ENCODE assay signal across 11 mouse cellular contexts in genomic region chr12:43827296-43827695, GRCm38 (mm10).
A peak's percentile ranks its signal among the peaks of the same experiment; 100 is the strongest.
DNase-seq lines count a peak whose midpoint lies in the region; ATAC-seq lines count a peak whose summit lies in the region.
"Had no signal": no experiment of that assay in that cellular context is flagged by ENCODE, and none has a peak within 500 bp of the region (broad histone marks: within the 10 kb centered on the region; RNA-seq: fewer than 3 reads in every experiment).

No protein-coding gene starts in this region.

- H3K27me3 ChIP-seq in hindbrain, embryonic 12.5 days = no peaks in the 10 kb centered on the region

- H3K9me3 ChIP-seq in hindbrain, embryonic 12.5 days (replicated peaks) = no peaks in the 10 kb centered on the region
- H3K9me3 ChIP-seq: forebrain, embryonic 10.5 days; hindbrain, embryonic 10.5 days; limb, embryonic 10.5 days had no signal

- no peak overlapping the region for H3K27ac ChIP-seq in hindbrain, embryonic 12.5 days
- H3K27ac ChIP-seq: forebrain, embryonic 10.5 days; hindbrain, embryonic 10.5 days; limb, embryonic 10.5 days had no signal

- H3K9ac ChIP-seq in hindbrain, embryonic 12.5 days = no peak overlapping the region

- H3K36me3 ChIP-seq in hindbrain, embryonic 12.5 days = no peaks in the 10 kb centered on the region
- H3K36me3 ChIP-seq: forebrain, embryonic 10.5 days; hindbrain, embryonic 10.5 days; limb, embryonic 10.5 days had no signal

- DNase-seq in layer of hippocampus, adult 11-12 months (ENCODE audit: low spot score) = peak; percentile 61
- no peak for DNase-seq in layer of hippocampus, postnatal 10 days (ENCODE audit: low spot score in 2 of 2)
- DNase-seq in adrenal gland, adult 2 months = peak; percentile 82
- DNase-seq in frontal cortex, postnatal 14 days (ENCODE audit: low spot score in 2 of 2) = peak; percentile 23 to 60
- peak; percentile 47 to 73 for DNase-seq in right cerebral cortex, postnatal 10 days (ENCODE audit: low spot score in 2 of 2)
- no peak for DNase-seq in spleen, adult 12 weeks (ENCODE audit: low spot score)

- WGBS in hindbrain, embryonic 12.5 days = 62% methylated on average over 3 of the region's 3 CpGs

- H3K4me2 ChIP-seq in hindbrain, embryonic 12.5 days (replicated peaks) = no peak overlapping the region

- H3K4me1 ChIP-seq in hindbrain, embryonic 12.5 days = no peaks in the 10 kb centered on the region
- H3K4me1 ChIP-seq: forebrain, embryonic 10.5 days; hindbrain, embryonic 10.5 days; limb, embryonic 10.5 days had no signal

- ATAC-seq in hindbrain, embryonic 12.5 days (ENCODE audit: low FRiP score) = no peak
- ATAC-seq: activated CD4-positive, CD25-positive, alpha-beta regulatory T cell, adult 4 months had no signal

- H3K4me3 ChIP-seq in hindbrain, embryonic 12.5 days = no peak overlapping the region
- H3K4me3 ChIP-seq: forebrain, embryonic 10.5 days; hindbrain, embryonic 10.5 days; limb, embryonic 10.5 days had no signal

Comparison
In these comparisons a context has a peak if more than half of its experiments do, and no peak if none do; other contexts are left out.
1. DNase-seq: peak in layer of hippocampus, adult 11-12 months (single experiment), adrenal gland, adult 2 months (single experiment), frontal cortex, postnatal 14 days (2 of 2) and right cerebral cortex, postnatal 10 days (2 of 2); none in layer of hippocampus, postnatal 10 days (0 of 2) and spleen, adult 12 weeks (single experiment).